Mouse (Mus musculus): ENCODE data around the gene Adgrv1.

DNA sequence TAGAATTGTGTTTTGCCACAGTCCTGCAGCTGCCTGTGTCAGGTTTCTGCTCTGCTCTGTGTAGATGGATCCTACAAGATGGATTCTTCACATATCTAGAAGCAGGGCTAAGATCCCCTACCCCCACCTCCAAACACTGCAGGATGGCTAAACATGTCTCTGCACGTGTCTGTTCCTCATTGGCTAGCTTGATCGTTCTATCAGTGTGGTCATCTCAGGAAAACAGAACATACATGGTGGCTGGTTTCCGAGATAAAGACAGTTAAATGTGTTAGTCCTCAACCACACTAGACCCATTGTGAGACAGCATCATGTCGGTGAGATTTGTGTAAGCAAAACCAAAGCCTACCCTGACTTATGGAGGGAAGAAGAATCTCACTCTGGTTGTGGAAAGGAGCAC, 456.1 kb downstream of the Adgrv1 start:
- TF ChIP-seq CTCF (conservative IDR thresholded peaks at IDR 0.05; ENCODE audit: insufficient read depth, insufficient read length, low read depth, low read length) (no peak), POLR2A (IDR thresholded peaks at IDR 0.05; ENCODE audit: low read depth, low read length) (no peak)

Measured in kidney, adult 2 months (tissue).